Mouse (Mus musculus) stomach, adult 2 months (tissue): ENCODE results near the gene Thoc5. TPM values are rescaled to one million over a fixed set of nuclear protein-coding genes. Genes with fewer than 3 reads are reported as not detected.

Experiments
- polyA plus RNA-seq: library from polyadenylated mRNA; depleted of rRNA; stranded (reverse); fragments of >200 nt; gene quantifications from 2 replicates; pipeline ENCODE4 v1.2.3, GENCODE M21; 2012; rRNA removed

Gene Thoc5
- 5.3 and 6.7 TPM in 2 replicates for polyA plus RNA-seq

DNA sequence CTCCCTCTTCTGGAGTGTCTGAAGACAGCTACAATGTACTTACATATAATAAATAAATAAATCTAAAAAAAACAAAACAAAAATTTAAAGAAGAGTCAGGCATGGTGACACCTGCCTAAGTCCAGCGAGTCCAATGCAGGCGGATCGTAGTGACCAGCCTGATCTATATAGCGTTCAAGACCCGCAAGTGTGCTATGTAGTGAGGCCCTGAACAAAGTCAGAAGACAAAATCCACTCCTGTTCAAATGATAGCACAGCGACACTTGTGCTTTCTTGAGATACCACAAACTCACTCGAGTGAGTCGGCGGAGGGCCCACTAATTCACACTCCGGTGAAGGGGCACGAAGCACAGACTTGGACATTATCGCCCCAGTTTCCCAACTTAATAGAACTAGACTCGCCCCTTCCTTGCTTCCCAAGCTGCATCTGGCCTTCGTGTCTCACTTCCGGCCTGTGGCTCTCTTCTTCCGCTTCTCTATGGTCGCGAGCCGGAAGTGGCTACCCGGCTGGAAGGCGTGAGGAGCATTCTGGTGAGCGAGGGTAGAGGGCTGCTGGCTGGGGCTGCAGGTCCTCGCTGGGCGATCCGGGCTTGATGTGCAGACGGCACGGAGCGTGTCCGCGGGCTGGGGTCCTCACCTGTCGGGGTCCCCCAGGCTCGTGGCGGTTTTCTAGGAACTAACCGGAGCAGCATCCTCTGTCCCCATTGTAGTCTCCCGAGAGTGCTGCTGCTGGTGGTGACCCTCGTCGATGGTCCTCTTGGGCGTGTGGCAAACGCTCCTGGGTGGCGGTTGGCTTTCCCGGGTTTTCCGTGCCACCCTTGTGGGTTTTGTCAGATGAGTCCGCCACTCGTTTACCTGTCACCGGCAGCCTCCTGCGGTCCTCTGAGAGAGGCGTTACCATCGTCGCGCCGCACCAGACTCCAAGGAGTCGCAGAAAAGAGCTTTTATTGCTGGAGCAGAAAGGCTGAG lies at the start of gene Thoc5:
Gene Thoc5, plus strand, starts transcription at position 473 of the 969 bp plus-strand sequence.

DNA sequence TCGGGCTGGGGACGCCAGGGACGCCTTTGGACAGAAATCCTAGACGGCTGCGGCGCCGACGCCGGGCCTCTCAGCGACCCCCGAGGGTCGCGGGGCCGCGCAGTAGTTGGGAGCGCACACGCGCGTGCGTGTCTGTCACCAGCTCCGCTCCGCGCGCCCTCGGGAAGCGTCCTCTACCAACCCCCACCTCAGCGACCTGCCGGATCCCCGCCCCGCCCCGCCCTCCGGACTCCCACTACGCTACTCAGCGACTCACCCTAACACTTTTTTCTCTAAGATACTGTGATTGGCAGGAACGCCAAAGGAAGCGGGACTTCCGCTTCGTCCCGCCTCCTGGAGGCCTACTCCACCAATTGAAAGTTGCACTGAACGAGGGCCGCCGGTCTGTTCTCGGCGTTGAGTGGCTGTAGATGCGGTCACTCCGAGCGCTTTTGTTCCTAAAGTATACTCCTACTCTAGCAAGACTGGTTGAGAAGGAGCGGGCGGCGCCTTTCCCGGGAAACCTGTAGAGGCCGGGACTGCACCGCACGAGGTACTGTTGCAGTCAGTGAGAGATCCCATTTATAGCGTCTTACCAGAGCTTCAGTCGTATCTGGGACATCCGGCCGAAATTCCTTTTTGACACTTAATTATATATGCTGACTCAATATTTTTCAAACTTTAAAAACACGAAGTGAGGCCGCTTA lies 45.7 kb upstream of the Thoc5 start, which contains the start of gene Nf2:
Gene Nf2, minus strand, starts transcription at position 279 of the 686 bp plus-strand sequence.

DNA sequence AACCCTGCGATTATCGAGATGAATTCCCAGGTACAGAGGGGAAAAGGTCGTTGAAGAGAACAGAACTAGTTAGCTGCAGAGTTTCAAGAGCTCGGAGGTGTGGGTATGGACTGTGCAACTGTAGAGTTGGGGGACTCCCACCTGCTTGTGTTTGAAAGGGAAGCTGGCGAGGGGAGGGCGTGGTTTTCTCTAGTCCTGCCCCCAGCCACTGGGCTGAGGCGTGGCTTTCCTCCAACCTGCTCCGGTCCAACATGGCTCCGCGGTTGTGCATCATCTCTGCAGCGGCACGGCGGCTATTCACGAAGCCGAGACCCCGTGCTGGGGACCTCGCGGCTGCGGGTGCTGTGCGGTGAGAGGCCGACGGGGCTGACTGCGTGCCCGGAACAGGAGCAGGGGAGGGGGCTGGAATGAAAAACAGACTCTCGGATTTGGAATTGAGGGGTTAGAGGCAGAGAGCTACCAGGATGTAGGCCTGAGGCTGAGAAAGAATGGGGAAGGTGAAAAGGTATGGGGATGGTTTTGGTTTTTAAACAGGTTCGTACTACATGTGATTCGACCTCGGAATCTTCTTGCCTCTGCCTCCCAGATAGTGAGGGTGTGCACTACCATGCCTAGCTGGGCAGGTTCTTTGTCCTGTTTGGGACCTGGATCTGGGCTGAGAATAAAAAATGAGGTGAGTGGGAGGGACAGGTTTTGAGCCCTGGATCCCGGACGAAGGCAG lies 21.2 kb upstream of the Thoc5 start, which contains the start of gene Nipsnap1:
Gene Nipsnap1, plus strand, starts transcription at position 197 of the 721 bp plus-strand sequence.

DNA sequence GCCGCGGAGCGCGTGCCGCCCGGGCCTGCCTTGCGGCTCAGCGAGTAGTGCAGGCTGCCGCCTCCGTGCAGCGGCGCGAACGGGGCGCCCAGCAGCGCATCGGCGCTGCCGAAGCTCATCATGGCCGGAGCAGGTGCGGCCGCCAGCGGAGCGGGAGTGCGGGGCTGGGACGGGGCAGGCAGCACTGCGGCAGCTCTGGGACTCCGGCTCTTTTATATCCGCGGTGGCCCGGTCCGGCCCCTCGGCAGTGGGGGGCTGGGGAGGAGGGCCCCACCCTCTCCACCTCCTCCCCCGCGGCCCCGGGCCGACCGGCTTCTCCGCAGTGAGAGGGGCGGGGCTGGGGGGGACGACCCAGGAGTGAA lies 52.7 kb downstream of the Thoc5 start, which contains the start of gene Nefh:
Gene Nefh, minus strand, starts transcription at position 252 of the 362 bp plus-strand sequence.

Other genes starting within 250 kb of the Thoc5 start
- 598 and 878 TPM in 2 replicates for gene Uqcr10, start 191.0 kb upstream of the Thoc5 start, polyA plus RNA-seq
- gene Zmat5, start 190.6 kb upstream of the Thoc5 start, polyA plus RNA-seq, result 26.2 and 31.0 TPM in 2 replicates
- gene Cabp7, start 148.5 kb upstream of the Thoc5 start, polyA plus RNA-seq, result 0.10 and 0.13 TPM in 2 replicates
- 20.6 and 26.2 TPM in 2 replicates for gene Nf2, start 45.8 kb upstream of the Thoc5 start, polyA plus RNA-seq
- gene Nipsnap1, start 21.4 kb upstream of the Thoc5 start, polyA plus RNA-seq, result 6.3 and 7.2 TPM in 2 replicates
- 0.09 and 0.18 TPM in 2 replicates for gene Nefh, start 52.7 kb downstream of the Thoc5 start, polyA plus RNA-seq
- gene Ap1b1, start 91.5 kb downstream of the Thoc5 start, polyA plus RNA-seq, result 40.9 and 46.0 TPM in 2 replicates
- 2.4 and 3.1 TPM in 2 replicates for gene Rasl10a, start 162.8 kb downstream of the Thoc5 start, polyA plus RNA-seq
- 40.6 and 57.2 TPM in 2 replicates for gene Gas2l1, start 170.0 kb downstream of the Thoc5 start, polyA plus RNA-seq
- gene Rhbdd3, start 203.6 kb downstream of the Thoc5 start, polyA plus RNA-seq, result 10.2 and 13.8 TPM in 2 replicates
- 190 and 221 TPM in 2 replicates for gene Ewsr1, start 203.9 kb downstream of the Thoc5 start, polyA plus RNA-seq